Mouse (Mus musculus): Measurements from ENCODE around the gene Gdf10. TPM values are rescaled to one million over a fixed set of nuclear protein-coding genes. Genes with fewer than 3 reads are reported as not detected.

Gene Gdf10
- polyA plus RNA-seq (2014; fragmentation: Nextera tagmentation; extraction: Ambion mirVana) = 11.0 and 11.8 TPM in 2 replicates

DNA sequence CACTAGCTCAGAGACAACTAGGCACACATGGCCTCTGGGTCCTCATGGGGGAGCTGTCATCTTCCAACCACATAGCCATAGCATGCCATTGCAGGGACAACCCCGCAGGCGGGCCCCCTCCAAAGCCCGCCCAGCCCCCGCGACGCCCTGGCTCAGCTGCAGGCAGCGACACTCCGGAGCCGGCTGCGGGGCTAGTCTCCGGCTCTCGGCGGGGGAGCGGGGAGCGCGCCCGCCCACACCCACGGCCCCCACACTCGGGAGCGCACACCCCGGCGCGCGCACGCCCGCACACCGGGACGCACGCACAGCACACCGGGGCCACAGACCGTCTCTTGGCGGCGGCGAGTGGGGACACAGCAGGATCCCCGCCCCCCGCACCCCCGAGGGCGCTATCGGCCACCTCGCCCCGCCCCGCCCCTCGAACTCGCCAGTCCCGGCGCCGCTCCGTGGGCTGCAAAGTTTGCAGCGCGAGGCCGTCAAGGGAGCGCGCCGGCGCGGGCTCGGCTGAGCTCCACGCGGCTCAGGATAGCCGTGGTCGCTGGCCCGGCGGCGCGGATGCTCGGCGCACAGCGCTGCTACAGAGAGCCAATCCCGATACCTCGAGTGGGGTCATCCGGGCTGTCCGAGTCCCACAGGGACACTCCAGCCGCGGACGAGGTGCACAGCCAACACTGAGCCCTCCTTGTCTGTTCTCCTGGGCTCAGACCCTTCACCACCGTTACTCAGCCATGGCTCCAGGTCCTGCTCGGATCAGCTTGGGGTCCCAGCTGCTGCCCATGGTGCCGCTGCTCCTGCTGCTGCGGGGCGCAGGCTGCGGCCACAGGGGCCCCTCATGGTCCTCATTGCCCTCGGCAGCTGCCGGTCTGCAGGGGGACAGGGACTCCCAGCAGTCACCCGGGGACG is at the start of gene Gdf10:
TSS of gene Gdf10 (plus strand) at position 420 of the 903 bp plus-strand sequence.
- H3K27me3 ChIP-seq (ENCODE audit: control insufficient read depth, insufficient read depth, low read length) = peaks cover 2% of the 10 kb centered on the region
- H3K36me3 ChIP-seq (ENCODE audit: control insufficient read depth, insufficient read depth, low read length) = no peaks in the 10 kb centered on the region
- H3K4me1 ChIP-seq (ENCODE audit: control insufficient read depth, insufficient read depth, low read length) = peaks cover 13% of the 10 kb centered on the region
- WGBS = 0% methylated on average over 48 of the region's 85 CpGs
- H3K4me3 ChIP-seq (ENCODE audit: low read depth, low read length) = peak within 1 kb of the TSS; percentile 50
- H3K27ac ChIP-seq (ENCODE audit: low read depth, low read length) = no peak within 1 kb of the TSS
- H3K9ac ChIP-seq (replicated peaks; ENCODE audit: low read depth, low read length) = peak within 1 kb of the TSS; percentile 53
- ATAC-seq (ENCODE audit: low read depth) = peak; percentile 74
- no peaks in the 10 kb centered on the region for H3K9me3 ChIP-seq (ENCODE audit: control insufficient read depth, low read length)
- peak within 1 kb of the TSS; percentile 92 for H3K4me2 ChIP-seq (ENCODE audit: low read depth, low read length)

DNA sequence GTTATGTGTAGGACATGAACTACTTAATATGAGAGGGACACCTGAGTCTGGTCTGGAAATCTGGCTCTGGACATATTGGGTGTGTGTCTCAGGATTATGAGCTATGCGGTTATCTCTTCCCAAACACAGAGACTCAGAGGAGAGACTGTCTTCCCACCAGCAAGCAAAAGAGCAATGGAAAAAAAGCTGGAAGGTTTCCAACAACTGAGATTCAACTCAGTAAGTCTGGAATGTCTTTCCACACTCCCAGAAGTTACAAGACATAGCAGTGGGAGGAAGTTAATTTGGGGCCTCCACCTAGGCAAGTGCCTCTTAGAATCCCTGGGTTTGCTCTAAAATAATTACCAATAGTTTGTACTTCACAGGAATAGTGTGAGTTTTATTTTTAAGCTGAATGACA is 44.6 kb upstream of the Gdf10 start:
- Histone ChIP-seq H3K27me3 (ENCODE audit: control insufficient read depth, insufficient read depth, low read length) (no peaks in the 10 kb centered on the region), H3K36me3 (ENCODE audit: control insufficient read depth, insufficient read depth, low read length) (no peaks in the 10 kb centered on the region), H3K4me3 (ENCODE audit: low read depth, low read length) (no peak overlapping the region), H3K27ac (ENCODE audit: low read depth, low read length) (no peak overlapping the region), H3K9me3 (ENCODE audit: control insufficient read depth, low read length) (no peaks in the 10 kb centered on the region), H3K4me2 (ENCODE audit: low read depth, low read length) (no peak overlapping the region), H3K9ac (replicated peaks; ENCODE audit: low read depth, low read length) (no peak overlapping the region), H3K4me1 (ENCODE audit: control insufficient read depth, insufficient read depth, low read length) (no peaks in the 10 kb centered on the region)
- ATAC-seq (ENCODE audit: low read depth) = no peak
- 94% methylated on average over 1 of the region's 1 CpGs for WGBS

DNA sequence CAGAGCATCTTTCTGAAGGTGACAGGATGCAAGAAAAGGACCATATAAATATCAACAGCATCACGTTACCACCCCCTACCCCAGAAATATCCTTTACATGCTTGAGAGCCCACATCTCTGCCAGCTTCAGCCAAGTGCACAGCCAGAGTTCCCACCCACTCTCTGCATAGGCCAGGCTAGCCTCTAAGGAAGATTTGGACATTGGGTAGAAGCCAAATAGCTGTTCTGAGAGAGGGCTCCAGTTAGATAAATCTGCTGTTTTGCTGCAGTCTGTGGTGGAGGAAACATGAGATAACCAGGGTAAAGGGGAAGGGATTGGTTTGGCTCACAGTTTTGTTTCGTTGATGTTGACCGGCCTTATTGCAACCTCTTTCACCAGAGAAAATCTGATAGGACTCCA is 43.2 kb upstream of the Gdf10 start:
- no peaks in the 10 kb centered on the region for H3K36me3 ChIP-seq (ENCODE audit: control insufficient read depth, insufficient read depth, low read length)
- 94% methylated on average over 3 of the region's 3 CpGs for WGBS
- H3K4me2 ChIP-seq (ENCODE audit: low read depth, low read length) = no peak overlapping the region
- ATAC-seq (ENCODE audit: low read depth) = no peak
- H3K4me1 ChIP-seq (ENCODE audit: control insufficient read depth, insufficient read depth, low read length) = no peaks in the 10 kb centered on the region
- no peak overlapping the region for H3K4me3 ChIP-seq (ENCODE audit: low read depth, low read length)
- H3K9ac ChIP-seq (replicated peaks; ENCODE audit: low read depth, low read length) = no peak overlapping the region
- no peak overlapping the region for H3K27ac ChIP-seq (ENCODE audit: low read depth, low read length)
- no peaks in the 10 kb centered on the region for H3K27me3 ChIP-seq (ENCODE audit: control insufficient read depth, insufficient read depth, low read length)
- no peaks in the 10 kb centered on the region for H3K9me3 ChIP-seq (ENCODE audit: control insufficient read depth, low read length)

DNA sequence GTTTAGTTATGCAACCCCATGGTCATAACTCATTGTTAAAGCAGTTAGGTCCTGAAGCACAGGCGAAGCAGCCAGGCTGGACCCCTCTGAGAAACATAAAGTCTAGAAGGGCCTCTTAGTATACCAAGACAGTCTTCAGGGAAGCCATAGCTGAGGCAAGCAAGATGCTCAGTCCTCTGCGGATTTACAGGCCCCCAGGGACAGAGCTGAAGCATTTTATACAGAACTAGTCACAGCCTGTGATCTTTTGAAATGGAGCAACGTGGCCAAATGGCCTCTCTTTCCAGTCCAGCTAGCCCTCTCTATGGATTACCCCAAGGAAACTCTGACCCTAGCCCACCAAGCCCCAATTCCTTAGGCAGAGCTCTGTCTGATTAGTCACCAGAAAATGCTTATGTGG is 41.9 kb upstream of the Gdf10 start:
- Histone ChIP-seq H3K4me2 (ENCODE audit: low read depth, low read length) (no peak overlapping the region), H3K27me3 (ENCODE audit: control insufficient read depth, insufficient read depth, low read length) (no peaks in the 10 kb centered on the region), H3K4me1 (ENCODE audit: control insufficient read depth, insufficient read depth, low read length) (no peaks in the 10 kb centered on the region), H3K27ac (ENCODE audit: low read depth, low read length) (no peak overlapping the region), H3K9me3 (ENCODE audit: control insufficient read depth, low read length) (no peaks in the 10 kb centered on the region), H3K9ac (replicated peaks; ENCODE audit: low read depth, low read length) (no peak overlapping the region), H3K36me3 (ENCODE audit: control insufficient read depth, insufficient read depth, low read length) (no peaks in the 10 kb centered on the region), H3K4me3 (ENCODE audit: low read depth, low read length) (no peak overlapping the region)
- whole genome bisulfite sequencing = 55% methylated on average over 3 of the region's 3 CpGs
- ATAC-seq (ENCODE audit: low read depth) = no peak

DNA sequence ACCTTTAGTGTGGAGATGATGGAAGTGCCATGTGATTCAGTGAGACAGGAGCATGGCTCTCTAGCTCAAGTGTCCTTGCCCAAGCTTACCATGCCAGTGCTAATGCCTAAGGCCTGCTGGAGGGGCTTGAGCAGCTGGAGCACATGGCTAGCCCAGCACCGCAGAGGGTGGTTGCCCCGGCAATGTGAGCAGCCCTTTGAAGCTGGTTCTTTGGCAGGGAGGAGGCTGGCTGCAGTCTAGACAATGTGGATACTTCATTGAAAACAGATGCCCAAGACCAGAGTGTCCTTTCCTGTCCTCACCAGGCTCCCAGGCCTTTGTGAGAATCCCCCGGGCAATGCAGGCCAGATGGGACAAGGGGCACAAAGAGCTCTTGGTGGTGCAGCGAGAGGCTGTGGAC is 40.3 kb upstream of the Gdf10 start:
- Histone ChIP-seq H3K9me3 (ENCODE audit: control insufficient read depth, low read length) (no peaks in the 10 kb centered on the region), H3K27ac (ENCODE audit: low read depth, low read length) (no peak overlapping the region), H3K27me3 (ENCODE audit: control insufficient read depth, insufficient read depth, low read length) (no peaks in the 10 kb centered on the region), H3K36me3 (ENCODE audit: control insufficient read depth, insufficient read depth, low read length) (no peaks in the 10 kb centered on the region), H3K4me2 (ENCODE audit: low read depth, low read length) (no peak overlapping the region), H3K4me1 (ENCODE audit: control insufficient read depth, insufficient read depth, low read length) (no peaks in the 10 kb centered on the region), H3K9ac (replicated peaks; ENCODE audit: low read depth, low read length) (no peak overlapping the region), H3K4me3 (ENCODE audit: low read depth, low read length) (no peak overlapping the region)
- ATAC-seq (ENCODE audit: low read depth) = no peak
- WGBS = 68% methylated on average over 4 of the region's 4 CpGs

DNA sequence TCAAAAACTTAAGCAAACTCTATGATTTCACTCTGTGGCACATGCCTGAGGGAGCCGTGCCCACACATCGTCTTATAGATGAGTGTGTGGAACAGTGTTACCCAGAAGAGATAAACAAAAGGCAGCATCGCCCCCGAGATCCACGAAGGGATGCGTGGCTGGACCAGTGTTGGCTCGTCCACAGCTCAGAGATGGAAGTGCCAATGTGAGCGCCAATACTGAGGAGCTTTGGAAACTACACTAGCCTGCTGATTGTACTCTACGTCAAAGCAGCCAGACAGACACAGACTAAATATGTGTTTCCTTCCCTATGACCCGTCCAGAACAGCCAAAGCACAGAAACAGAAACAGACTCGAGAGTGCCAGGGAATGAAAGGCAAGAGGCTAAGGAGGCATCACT is 37.9 kb upstream of the Gdf10 start:
- WGBS = 86% methylated on average over 11 of the region's 11 CpGs
- no peak for ATAC-seq (ENCODE audit: low read depth)

DNA sequence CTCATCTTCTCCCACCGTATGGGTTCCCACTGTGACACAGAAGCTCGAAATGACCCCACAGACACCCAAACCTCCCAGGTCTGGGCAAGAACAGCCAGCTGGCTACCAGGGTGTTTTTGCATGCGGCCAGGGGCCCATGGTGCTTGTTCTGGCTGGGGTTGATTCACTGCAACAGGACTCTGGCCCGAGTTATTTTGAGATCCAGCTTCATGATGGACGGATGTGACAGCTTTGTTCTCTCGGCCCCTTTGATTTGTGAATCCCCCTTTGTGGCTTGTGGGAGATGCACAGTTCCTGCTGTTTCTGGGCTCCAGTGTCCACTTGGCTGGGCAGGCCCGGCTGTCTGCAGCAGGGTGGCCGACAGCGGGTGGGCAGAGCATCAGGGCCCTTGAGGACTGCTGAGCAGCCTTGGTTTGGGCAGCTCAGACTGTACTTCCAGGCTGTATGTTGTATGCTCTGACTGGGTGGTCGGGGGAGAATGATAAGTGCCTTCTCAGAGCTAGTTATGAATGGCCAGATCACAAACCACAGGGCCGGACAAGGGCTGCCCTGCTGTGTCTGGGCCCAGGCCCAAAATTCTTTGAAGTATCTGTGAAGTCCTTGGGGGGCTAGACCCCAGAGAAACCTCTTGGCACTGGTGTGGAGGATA is 34.9 kb upstream of the Gdf10 start:
- no peak for ATAC-seq (ENCODE audit: low read depth)
- H3K36me3 ChIP-seq (ENCODE audit: control insufficient read depth, insufficient read depth, low read length) = no peaks in the 10 kb centered on the region
- no peaks in the 10 kb centered on the region for H3K9me3 ChIP-seq (ENCODE audit: control insufficient read depth, low read length)
- H3K27ac ChIP-seq (ENCODE audit: low read depth, low read length) = no peak overlapping the region
- H3K4me2 ChIP-seq (ENCODE audit: low read depth, low read length) = no peak overlapping the region
- H3K4me1 ChIP-seq (ENCODE audit: control insufficient read depth, insufficient read depth, low read length) = no peaks in the 10 kb centered on the region
- 54% methylated on average over 11 of the region's 11 CpGs for WGBS
- H3K27me3 ChIP-seq (ENCODE audit: control insufficient read depth, insufficient read depth, low read length) = no peaks in the 10 kb centered on the region
- no peak overlapping the region for H3K9ac ChIP-seq (replicated peaks; ENCODE audit: low read depth, low read length)
- H3K4me3 ChIP-seq (ENCODE audit: low read depth, low read length) = no peak overlapping the region

More for the DNA sequence above, 37.9 kb upstream of the Gdf10 start:
- H3K4me3 ChIP-seq (ENCODE audit: low read depth, low read length) = no peak overlapping the region
- no peaks in the 10 kb centered on the region for H3K27me3 ChIP-seq (ENCODE audit: control insufficient read depth, insufficient read depth, low read length)
- no peaks in the 10 kb centered on the region for H3K9me3 ChIP-seq (ENCODE audit: control insufficient read depth, low read length)
- no peak overlapping the region for H3K4me2 ChIP-seq (ENCODE audit: low read depth, low read length)
- no peak overlapping the region for H3K9ac ChIP-seq (replicated peaks; ENCODE audit: low read depth, low read length)
- no peak overlapping the region for H3K27ac ChIP-seq (ENCODE audit: low read depth, low read length)
- H3K36me3 ChIP-seq (ENCODE audit: control insufficient read depth, insufficient read depth, low read length) = no peaks in the 10 kb centered on the region
- no peaks in the 10 kb centered on the region for H3K4me1 ChIP-seq (ENCODE audit: control insufficient read depth, insufficient read depth, low read length)

DNA sequence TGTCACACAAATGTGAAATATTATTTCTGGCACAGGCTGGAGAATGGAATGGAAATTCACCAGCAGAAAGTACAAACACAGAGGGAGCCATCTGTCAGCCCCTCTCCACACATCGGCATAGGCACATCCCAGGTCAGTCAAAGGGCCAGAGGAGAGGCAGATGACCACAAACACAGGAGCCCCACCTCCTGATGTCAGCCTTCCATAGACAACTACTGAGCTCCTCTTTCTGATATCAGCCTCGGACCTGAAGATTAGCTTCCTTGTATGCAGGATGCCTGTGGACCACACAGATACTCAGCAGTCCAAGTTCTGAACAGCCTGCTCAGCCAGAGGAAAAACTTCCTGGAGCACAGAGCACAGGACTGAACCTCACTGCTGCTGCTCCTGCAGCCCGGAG is 33.4 kb upstream of the Gdf10 start:
- Histone ChIP-seq H3K4me1 (ENCODE audit: control insufficient read depth, insufficient read depth, low read length) (no peaks in the 10 kb centered on the region), H3K4me3 (ENCODE audit: low read depth, low read length) (no peak overlapping the region), H3K36me3 (ENCODE audit: control insufficient read depth, insufficient read depth, low read length) (no peaks in the 10 kb centered on the region), H3K9me3 (ENCODE audit: control insufficient read depth, low read length) (no peaks in the 10 kb centered on the region), H3K4me2 (ENCODE audit: low read depth, low read length) (no peak overlapping the region), H3K27ac (ENCODE audit: low read depth, low read length) (no peak overlapping the region), H3K9ac (replicated peaks; ENCODE audit: low read depth, low read length) (no peak overlapping the region), H3K27me3 (ENCODE audit: control insufficient read depth, insufficient read depth, low read length) (no peaks in the 10 kb centered on the region)
- 82% methylated on average over 3 of the region's 3 CpGs for WGBS
- no peak for ATAC-seq (ENCODE audit: low read depth)

DNA sequence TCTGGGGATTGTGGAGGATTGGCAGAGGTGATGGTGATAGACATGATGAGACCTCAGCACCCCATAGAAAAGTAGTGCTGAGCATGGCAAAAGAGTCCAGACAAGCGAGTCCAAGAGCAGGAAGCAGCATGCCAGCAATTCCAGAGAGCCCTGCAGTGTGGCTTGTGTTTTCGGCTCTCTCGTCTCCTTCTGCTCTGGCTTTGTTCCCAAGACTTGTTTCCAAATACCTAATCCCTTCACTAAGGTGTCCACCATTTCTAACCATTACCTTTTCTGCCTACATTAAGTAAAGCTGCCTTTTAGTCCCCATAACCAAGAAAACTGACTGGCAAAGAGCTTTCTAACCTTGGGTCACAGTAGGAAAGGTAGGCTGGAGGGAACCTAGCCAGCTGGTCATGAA is 31.9 kb upstream of the Gdf10 start:
- WGBS = 85% methylated on average over 3 of the region's 3 CpGs
- no peak overlapping the region for H3K27ac ChIP-seq (ENCODE audit: low read depth, low read length)

More for the DNA sequence above, 31.9 kb upstream of the Gdf10 start:
- Histone ChIP-seq H3K27me3 (ENCODE audit: control insufficient read depth, insufficient read depth, low read length) (no peaks in the 10 kb centered on the region), H3K36me3 (ENCODE audit: control insufficient read depth, insufficient read depth, low read length) (no peaks in the 10 kb centered on the region), H3K4me3 (ENCODE audit: low read depth, low read length) (no peak overlapping the region), H3K9ac (replicated peaks; ENCODE audit: low read depth, low read length) (no peak overlapping the region), H3K9me3 (ENCODE audit: control insufficient read depth, low read length) (no peaks in the 10 kb centered on the region), H3K4me1 (ENCODE audit: control insufficient read depth, insufficient read depth, low read length) (no peaks in the 10 kb centered on the region), H3K4me2 (ENCODE audit: low read depth, low read length) (no peak overlapping the region)
- ATAC-seq (ENCODE audit: low read depth) = no peak

Measured in neural tube, embryonic 14.5 days (tissue).